Mouse (Mus musculus) thymus, adult 18-20 months (tissue): ENCODE measurements around the gene Ercc8.

ENCODE experiments used
- DNase-seq, 2 experiments: peaks; one replicate each; pipeline ENCODE4 v3.0.0; 2022; ENCODE audit warnings: mixed read lengths in 2 of 2

The Ercc8 gene

GRCm38 (mm10) chr13:108229191-108229590 is 70.7 kb downstream of the Ercc8 start:
- no peak for DNase-seq

- no peak for DNase-seq
Measured at GRCm38 (mm10) chr13:108229634-108230330, 71.3 kb downstream of the Ercc8 start.

- no peak for DNase-seq
Measured at GRCm38 (mm10) chr13:108240012-108240411, 81.5 kb downstream of the Ercc8 start.

GRCm38 (mm10) chr13:108241715-108242114 is 83.2 kb downstream of the Ercc8 start:
- no peak for DNase-seq
